Mouse (Mus musculus) liver, embryonic 14.5 days (tissue): ENCODE results near the gene Speg.

Experiments used
- CTCF ChIP-seq: IDR thresholded peaks from 2 replicates; pipeline ENCODE4 v1.5.1; 2016; ENCODE audit warnings: antibody characterized with exemption, low read depth, control low read depth
- EP300 ChIP-seq: IDR thresholded peaks from 2 replicates; pipeline ENCODE4 v1.6.1; 2016; ENCODE audit warnings: antibody characterized with exemption, low read depth

DNA sequence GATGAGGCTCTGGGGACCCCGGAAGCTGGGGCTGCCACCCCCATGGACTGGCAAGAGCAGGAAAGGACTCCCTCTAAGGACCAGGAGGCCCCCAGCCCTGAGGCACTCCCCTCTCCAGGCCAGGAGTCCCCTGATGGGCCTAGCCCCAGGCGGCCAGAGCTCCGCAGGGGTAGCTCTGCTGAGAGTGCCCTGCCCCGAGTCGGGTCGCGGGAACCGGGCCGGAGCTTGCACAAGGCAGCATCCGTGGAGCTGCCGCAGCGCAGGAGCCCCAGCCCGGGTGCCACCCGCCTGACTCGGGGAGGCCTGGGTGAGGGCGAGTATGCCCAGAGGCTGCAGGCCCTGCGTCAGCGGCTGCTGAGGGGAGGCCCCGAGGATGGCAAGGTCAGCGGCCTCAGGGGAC, 46.7 kb downstream of the Speg start:
- no peak for TF ChIP-seq CTCF
- TF ChIP-seq EP300, result no peak
